Mouse (Mus musculus) embryonic facial prominence, embryonic 14.5 days (tissue): ENCODE data around the gene Ckap2. TPM values are rescaled to one million over a fixed set of nuclear protein-coding genes. Genes with fewer than 3 reads are reported as not detected.

Source experiments
- ATAC-seq: fragments of 200-750 bp; cut with Nextera tagmentation; 2 replicates; pipeline ENCODE4 v1.8.0; 2017; ENCODE audit warnings: low read depth, moderate number of reproducible peaks, moderate TSS enrichment
- DNase-seq: peaks from one replicate; pipeline ENCODE4 v3.0.0-alpha.2; 2015; ENCODE audit warnings: low spot score
- H3K27ac ChIP-seq: fragments of 300-500 bp; sonication (generic); replicated peaks from 2 replicates; pipeline ENCODE4 v1.5.1; 2014; ENCODE audit warnings: low read depth, mild to moderate bottlenecking, low read length, moderate library complexity
- H3K27me3 ChIP-seq: fragments of 300-500 bp; sonication (generic); replicated peaks from 2 replicates; pipeline ENCODE4 v1.6.1; 2014; ENCODE audit warnings: low read length; ENCODE audit not compliant: control insufficient read depth, insufficient read depth
- H3K36me3 ChIP-seq: fragments of 300-500 bp; sonication (generic); 2 replicates; pipeline ENCODE4 v1.6.1; 2014; ENCODE audit warnings: low read length, mixed read lengths; ENCODE audit not compliant: control insufficient read depth, insufficient read depth
- H3K4me1 ChIP-seq: fragments of 300-500 bp; sonication (generic); 2 replicates; pipeline ENCODE4 v1.6.1; 2014; ENCODE audit warnings: antibody characterized with exemption, low read length; ENCODE audit not compliant: control insufficient read depth, insufficient read depth
- H3K4me2 ChIP-seq: fragments of 300-500 bp; sonication (generic); 2 replicates; pipeline ENCODE4 v1.6.1; 2014; ENCODE audit warnings: low read depth, mild to moderate bottlenecking, low read length, moderate library complexity, mixed read lengths
- H3K4me3 ChIP-seq: fragments of 300-500 bp; sonication (generic); 2 replicates; pipeline ENCODE4 v1.5.1; 2014; ENCODE audit warnings: low read depth, mild to moderate bottlenecking, low read length
- H3K9ac ChIP-seq: fragments of 300-500 bp; sonication (generic); 2 replicates; pipeline ENCODE4 v1.6.1; 2014; ENCODE audit warnings: low read depth, mild to moderate bottlenecking, low read length, moderate library complexity, mixed read lengths
- H3K9me3 ChIP-seq: fragments of 300-500 bp; sonication (generic); 2 replicates; pipeline ENCODE4 v1.6.1; 2016; ENCODE audit warnings: low read length; ENCODE audit not compliant: control insufficient read depth
- WGBS: fragments of 180-500 bp; shearing (Covaris S2); extraction: QIAGEN DNeasy Blood & Tissue Kit; methylation state at CpG from one replicate; pipeline ENCODE4 v1.1.7; 2014; 5-methylcytosine and 5-hydroxymethylcytosine counted together
- polyA plus RNA-seq: library from polyadenylated mRNA; unstranded; fragments of >200 nt; fragmentation: Nextera tagmentation; extraction: Ambion mirVana; gene quantifications from 2 replicates; pipeline ENCODE4 v1.2.1, GENCODE M21; 2014

Gene Ckap2
- polyA plus RNA-seq, result 35.6 and 43.4 TPM in 2 replicates

DNA sequence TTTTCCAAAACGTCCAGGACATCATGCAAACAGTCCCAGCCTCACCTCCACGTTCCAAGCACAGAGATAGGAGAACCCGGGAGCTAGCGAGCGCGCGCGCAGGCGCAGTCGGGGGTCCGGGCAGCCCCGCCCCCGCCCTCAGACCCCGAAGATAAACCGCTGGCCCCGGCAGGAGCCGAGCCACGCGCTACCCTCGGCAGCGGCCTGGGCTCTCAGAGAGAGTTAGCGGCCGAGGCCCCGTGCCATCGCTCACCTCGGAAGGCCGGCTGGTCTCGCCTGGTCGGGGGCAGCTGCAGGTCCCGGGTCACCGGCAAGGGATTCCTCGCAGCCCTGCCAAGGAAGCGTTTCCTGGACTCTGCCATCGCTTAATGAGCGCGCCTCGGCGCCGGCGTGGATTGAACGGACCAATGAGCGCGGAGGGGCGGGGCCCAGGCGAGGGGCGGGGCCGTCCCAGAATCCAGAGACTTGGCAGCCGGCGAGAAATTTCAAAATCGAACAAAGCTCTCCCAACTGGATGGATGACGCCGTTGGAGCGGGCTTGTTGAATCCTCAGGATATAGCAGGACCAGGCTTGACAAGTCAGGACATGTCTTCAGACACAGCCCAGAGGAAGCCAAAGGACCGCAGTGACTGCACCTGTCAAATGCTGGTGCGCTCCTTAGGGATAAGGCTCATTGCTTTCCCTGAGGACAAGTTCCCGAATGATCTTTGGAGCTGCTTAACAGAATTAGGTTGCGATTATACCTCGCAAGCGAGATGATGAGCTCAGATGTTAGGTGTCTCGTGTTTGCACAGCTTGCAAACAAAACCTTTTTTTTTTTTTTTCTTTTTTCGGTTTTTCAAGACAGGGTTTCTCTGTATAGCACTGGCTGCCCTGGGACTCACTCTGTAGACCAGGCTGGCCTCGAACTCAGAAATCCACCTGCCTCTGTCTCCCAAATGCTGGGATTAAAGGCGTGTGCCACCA, at the start of gene Ckap2:
TSS of gene Ckap2 (minus strand) at position 389 of the 967 bp plus-strand sequence.
- peak within 1 kb of the TSS; percentile 86 for H3K27ac ChIP-seq
- 3% methylated on average over 46 of the region's 63 CpGs for WGBS
- peak within 1 kb of the TSS; percentile 76 for H3K9ac ChIP-seq
- H3K27me3 ChIP-seq, result no peaks in the 10 kb centered on the region
- peak within 1 kb of the TSS; percentile 85 for H3K4me3 ChIP-seq
- H3K36me3 ChIP-seq, result no peaks in the 10 kb centered on the region
- H3K4me2 ChIP-seq, result peak within 1 kb of the TSS; percentile 75
- ATAC-seq, result peak; percentile 98
- peaks cover 11% of the 10 kb centered on the region; the same call in 1 of the 2 replicates for H3K4me1 ChIP-seq
- H3K9me3 ChIP-seq, result no peaks in the 10 kb centered on the region
- peak; percentile 96 for DNase-seq

GRCm38 (mm10) chr8:22228621-22229020, 43.0 kb upstream of the Ckap2 start:
- H3K27ac ChIP-seq, result peak overlapping the region; percentile 18; the same call in 1 of the 2 replicates
- no peaks in the 10 kb centered on the region for H3K9me3 ChIP-seq
- H3K36me3 ChIP-seq, result 0 out of 2 replicates have a peak, but pooled peaks cover 2% of the 10 kb centered on the region
- peak overlapping the region; percentile 54; the same call in 1 of the 2 replicates for H3K4me3 ChIP-seq
- ATAC-seq, result no peak
- 0 out of 2 replicates have a peak overlapping the region, but pooled peaks have one; percentile 1 for H3K9ac ChIP-seq
- H3K4me1 ChIP-seq, result no peaks in the 10 kb centered on the region
- DNase-seq, result peak; percentile 26
- no peaks in the 10 kb centered on the region; the same call in none of the 2 replicates for H3K27me3 ChIP-seq
- WGBS, result 38% methylated on average over 7 of the region's 7 CpGs
- H3K4me2 ChIP-seq, result peak overlapping the region; percentile 95

DNA sequence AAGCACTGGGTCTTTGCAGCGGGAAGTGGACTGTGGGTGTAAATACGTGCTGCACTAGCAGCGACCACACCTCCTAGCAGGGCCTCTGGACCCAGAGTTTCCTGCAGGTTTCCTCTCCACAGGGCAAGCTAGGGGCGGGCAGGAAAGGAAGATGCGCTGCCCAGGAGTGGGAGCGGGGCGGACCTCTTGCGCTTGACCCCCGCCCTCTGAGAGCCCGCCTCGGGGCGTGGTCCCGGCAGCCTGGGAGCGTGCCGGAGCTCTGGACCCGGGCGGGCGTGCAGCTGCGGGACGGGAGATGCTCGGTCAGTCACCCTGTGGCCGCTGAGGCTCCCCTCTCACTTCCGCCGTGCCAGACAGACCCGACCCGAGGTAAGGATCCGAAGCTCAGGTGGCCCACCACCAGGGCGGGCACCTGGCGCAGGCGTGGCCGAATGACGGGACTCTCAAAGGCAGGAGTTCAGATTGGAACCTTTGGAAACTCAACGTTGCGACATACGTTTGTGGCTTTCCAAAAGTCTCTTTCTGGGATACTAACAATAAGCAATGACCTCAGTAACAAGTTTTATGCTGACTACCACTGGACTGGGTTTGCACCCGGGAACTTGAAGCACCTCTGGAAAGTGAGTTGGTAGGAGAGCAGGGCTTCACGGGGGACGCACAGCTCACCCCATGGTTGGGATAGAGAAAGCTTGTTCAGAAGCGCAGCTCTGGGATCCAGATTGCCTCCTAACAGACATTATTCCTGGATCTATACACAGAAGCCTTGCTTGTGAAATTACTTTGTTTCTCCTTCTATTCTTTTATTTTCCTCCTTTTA, 41.6 kb upstream of the Ckap2 start, which contains the start of gene Thsd1:
TSS of gene Thsd1 (plus strand) at position 253 of the 817 bp plus-strand sequence.
- peak within 1 kb of the TSS; percentile 95 for H3K4me2 ChIP-seq
- H3K36me3 ChIP-seq, result peaks cover 9% of the 10 kb centered on the region; the same call in 1 of the 2 replicates
- no peaks in the 10 kb centered on the region; the same call in none of the 2 replicates for H3K27me3 ChIP-seq
- H3K9ac ChIP-seq, result peak within 1 kb of the TSS; percentile 62
- H3K4me1 ChIP-seq, result no peaks in the 10 kb centered on the region
- under 1% methylated on average over 22 of the region's 39 CpGs for WGBS
- ATAC-seq, result peak; percentile 91
- H3K4me3 ChIP-seq, result peak within 1 kb of the TSS; percentile 54
- no peak within 1 kb of the TSS; the same call in 1 of the 2 replicates for H3K27ac ChIP-seq
- DNase-seq, result peak; percentile 73
- H3K9me3 ChIP-seq, result no peaks in the 10 kb centered on the region

DNA sequence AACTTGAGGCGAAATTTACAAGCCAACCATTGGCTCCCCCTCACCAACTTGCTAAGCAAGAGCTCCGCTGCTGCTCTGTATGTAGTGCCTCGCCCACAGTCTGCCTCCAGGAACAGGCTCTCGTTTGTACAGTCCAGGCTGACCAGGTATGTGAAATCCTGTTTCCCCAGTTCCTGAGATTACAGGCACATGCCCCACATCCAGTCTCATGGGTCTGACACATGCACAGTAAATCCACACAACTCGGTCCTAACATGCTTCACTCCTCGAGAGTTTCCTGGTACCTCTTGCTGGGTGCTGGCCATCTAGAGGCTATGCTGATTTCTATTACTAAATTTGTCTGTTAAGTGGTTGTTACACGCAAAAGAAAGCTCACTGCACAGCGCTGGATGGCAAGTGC, 40.7 kb upstream of the Ckap2 start:
- H3K4me2 ChIP-seq, result no peak overlapping the region
- no peak overlapping the region for H3K4me3 ChIP-seq
- H3K27ac ChIP-seq, result no peak overlapping the region
- H3K9me3 ChIP-seq, result no peaks in the 10 kb centered on the region
- H3K4me1 ChIP-seq, result no peaks in the 10 kb centered on the region
- peaks cover 13% of the 10 kb centered on the region; the same call in 1 of the 2 replicates for H3K36me3 ChIP-seq
- DNase-seq (peak; percentile 14), ATAC-seq (no peak)
- H3K9ac ChIP-seq, result no peak overlapping the region
- 51% methylated on average over 8 of the region's 8 CpGs for WGBS
- no peaks in the 10 kb centered on the region; the same call in none of the 2 replicates for H3K27me3 ChIP-seq

DNA sequence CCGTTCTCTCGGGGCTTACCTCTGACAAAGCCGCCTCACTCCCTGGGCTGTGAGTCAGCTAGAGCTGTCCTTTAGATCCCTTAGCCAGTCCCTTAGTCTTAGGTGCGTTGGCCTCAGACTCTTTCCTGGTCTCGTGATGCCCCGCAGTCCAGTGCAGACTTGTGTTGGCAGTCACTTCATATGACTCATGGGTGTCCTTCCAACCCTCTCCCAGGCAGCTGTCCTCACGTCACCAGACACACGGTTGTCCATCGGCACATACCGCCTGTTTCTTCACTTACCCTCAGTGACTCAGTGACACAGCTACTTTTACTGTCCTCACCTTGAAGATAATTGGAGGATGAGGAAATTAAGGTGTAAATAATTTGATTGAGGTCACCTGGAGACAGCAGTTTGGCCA, 29.2 kb upstream of the Ckap2 start:
- no peak overlapping the region for H3K27ac ChIP-seq
- ATAC-seq (no peak), DNase-seq (no peak)
- H3K36me3 ChIP-seq, result peaks cover 85% of the 10 kb centered on the region
- no peak overlapping the region for H3K9ac ChIP-seq
- WGBS, result 99% methylated on average over 10 of the region's 10 CpGs
- H3K4me3 ChIP-seq, result no peak overlapping the region
- H3K4me1 ChIP-seq, result no peaks in the 10 kb centered on the region
- no peaks in the 10 kb centered on the region for H3K27me3 ChIP-seq
- H3K9me3 ChIP-seq, result no peaks in the 10 kb centered on the region
- H3K4me2 ChIP-seq, result no peak overlapping the region

DNA sequence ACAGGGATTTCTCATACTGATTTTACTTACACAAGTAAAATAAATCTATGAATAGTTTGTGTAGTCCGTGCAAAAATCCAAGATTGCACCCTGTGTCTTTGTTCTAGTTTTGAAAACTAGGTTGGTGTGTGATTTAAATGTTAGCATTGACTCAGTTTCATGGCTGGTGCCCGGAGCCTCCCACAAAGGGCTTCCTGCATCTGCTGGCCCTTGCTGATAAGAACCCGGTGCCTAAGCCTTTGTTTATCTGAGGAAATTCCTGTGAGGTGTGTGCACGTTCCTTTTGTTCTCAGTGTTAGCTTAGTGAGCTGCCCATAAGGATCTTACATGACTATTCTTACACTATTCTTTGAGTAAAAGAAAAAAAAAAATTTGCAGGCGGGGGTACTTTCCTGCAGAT, 23.4 kb upstream of the Ckap2 start:
- Histone ChIP-seq H3K9ac (no peak overlapping the region), H3K4me2 (no peak overlapping the region), H3K4me3 (no peak overlapping the region), H3K27me3 (no peaks in the 10 kb centered on the region), H3K27ac (no peak overlapping the region), H3K9me3 (no peaks in the 10 kb centered on the region), H3K36me3 (peaks cover 69% of the 10 kb centered on the region), H3K4me1 (no peaks in the 10 kb centered on the region)
- WGBS, result 62% methylated on average over 5 of the region's 5 CpGs
- DNase-seq (peak; percentile 49), ATAC-seq (no peak)

DNA sequence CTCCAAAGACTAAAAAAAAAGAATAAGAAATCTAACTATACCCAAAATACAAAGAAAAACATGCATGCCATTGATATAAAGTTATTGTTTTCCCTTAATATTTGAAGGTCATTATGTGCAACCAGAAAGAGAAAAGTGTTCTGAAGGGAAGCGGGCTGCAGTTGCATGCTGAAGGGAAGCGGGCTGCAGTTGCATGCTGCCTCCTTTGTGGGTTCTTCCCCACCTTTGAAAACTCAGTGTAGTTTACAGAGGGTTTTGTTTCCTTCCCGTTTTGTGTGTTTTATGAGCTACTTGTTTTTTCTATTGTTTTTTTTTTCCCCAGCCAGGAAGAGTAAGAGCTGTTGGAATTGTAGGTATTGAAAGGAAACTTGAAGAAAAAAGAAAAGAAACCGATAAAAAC, 21.9 kb upstream of the Ckap2 start:
- H3K4me3 ChIP-seq, result no peak overlapping the region
- no peak for ATAC-seq
- no peaks in the 10 kb centered on the region for H3K27me3 ChIP-seq
- H3K9me3 ChIP-seq, result no peaks in the 10 kb centered on the region
- H3K27ac ChIP-seq, result no peak overlapping the region
- DNase-seq, result no peak
- no peak overlapping the region for H3K9ac ChIP-seq
- 77% methylated on average over 4 of the region's 4 CpGs for WGBS
- H3K4me2 ChIP-seq, result no peak overlapping the region
- H3K36me3 ChIP-seq, result peaks cover 73% of the 10 kb centered on the region
- no peaks in the 10 kb centered on the region for H3K4me1 ChIP-seq

- DNase-seq, result no peak
- H3K4me1 ChIP-seq, result peaks cover under 1% of the 10 kb centered on the region; the same call in 1 of the 2 replicates
- ATAC-seq, result no peak
- no peaks in the 10 kb centered on the region for H3K27me3 ChIP-seq
- H3K27ac ChIP-seq, result no peak overlapping the region
- no peak overlapping the region for H3K9ac ChIP-seq
- peaks cover 44% of the 10 kb centered on the region for H3K36me3 ChIP-seq
- H3K9me3 ChIP-seq, result no peaks in the 10 kb centered on the region
- no peak overlapping the region for H3K4me3 ChIP-seq
- WGBS, result 98% methylated on average over 8 of the region's 8 CpGs
- no peak overlapping the region for H3K4me2 ChIP-seq
Observed at GRCm38 (mm10) chr8:22199481-22199880, 13.9 kb upstream of the Ckap2 start.
